Mouse (Mus musculus) left cerebral cortex, adult 2 months (tissue): ENCODE measurements around the gene Ldlrad3. TPM values are rescaled to one million over a fixed set of nuclear protein-coding genes. Genes with fewer than 3 reads are reported as not detected.

ENCODE experiments used
- DNase-seq, 2 experiments: peaks; one replicate each; pipeline ENCODE4 v3.0.0; 2021 to 2022; ENCODE audit warnings: low spot score in 2 of 2, mixed read lengths in 1 of 2; ENCODE audit errors: extremely low spot score in 1 of 2
- H3K27ac ChIP-seq: fragments of 200-600 bp; 2 replicates; pipeline ENCODE4 v1.8.1; 2022
- H3K4me3 ChIP-seq: fragments of 200-600 bp; 2 replicates; pipeline ENCODE4 v1.8.1; 2022
- CTCF ChIP-seq: fragments of 200-600 bp; IDR thresholded peaks from 2 replicates; pipeline ENCODE4 v1.8.1; 2022; ENCODE audit warnings: antibody characterized with exemption, mild to moderate bottlenecking, moderate library complexity
- intact Hi-C: fragments of 180-260 bp; cut with DNase I; formaldehyde crosslinking; loops from one replicate; pipeline ENCODE4 v1.15.1; 2025
- total RNA-seq, 2 experiments: library from RNA; stranded (reverse); gene quantifications; 2 replicates each; pipeline ENCODE4 v1.2.3; 2021

Ldlrad3 gene
- total RNA-seq, 2 experiments from 2014 or later = 9.1 to 10.3 TPM

DNA sequence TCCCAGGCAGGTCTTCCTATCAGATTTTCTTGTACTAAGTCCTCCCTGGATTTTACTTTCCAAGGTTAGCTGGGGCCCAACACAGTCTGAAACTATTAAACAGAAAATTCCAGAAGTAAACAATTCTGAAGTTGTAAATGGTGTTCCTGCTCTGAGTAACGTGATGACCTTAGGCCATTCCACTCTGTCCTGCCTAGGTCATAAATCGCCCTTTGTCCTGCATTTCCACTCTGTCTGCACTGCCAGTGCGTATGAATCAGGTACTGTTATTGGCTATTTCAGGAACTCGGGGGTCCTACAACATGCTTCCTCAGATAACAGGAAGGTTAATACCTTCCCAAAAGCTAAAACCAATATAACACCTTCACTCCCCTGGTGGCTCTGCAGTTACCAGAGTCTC is 31.9 kb downstream of the Ldlrad3 start:
- no peak for DNase-seq
- intact Hi-C loops = no loop called here
- H3K27ac ChIP-seq = peak overlapping the region; percentile 21; the same call in 1 of the 2 replicates
- no peak overlapping the region for H3K4me3 ChIP-seq
- no peak for TF ChIP-seq CTCF

DNA sequence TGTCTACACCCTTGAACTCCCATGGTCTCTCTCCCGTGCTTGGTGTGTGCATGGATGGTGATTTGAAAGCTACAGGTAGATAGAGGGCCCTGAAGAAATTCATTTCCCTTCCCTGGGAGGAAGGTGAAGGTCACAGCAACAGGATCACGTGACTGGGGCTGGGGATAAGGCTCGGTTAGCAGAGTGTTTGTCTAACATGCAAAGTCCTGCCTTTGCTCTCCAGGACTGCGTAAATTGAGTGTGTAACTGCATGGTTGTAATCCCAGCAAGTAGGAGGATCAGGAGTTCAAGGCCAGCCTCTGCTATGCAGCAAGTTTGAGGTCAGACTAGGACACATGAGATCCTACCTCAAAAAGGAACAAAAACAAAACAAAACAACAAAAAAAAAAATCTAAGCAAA is 32.7 kb downstream of the Ldlrad3 start:
- DNase-seq = no peak
- Histone ChIP-seq H3K4me3 (no peak overlapping the region), H3K27ac (no peak overlapping the region)
- no peak for TF ChIP-seq CTCF
- intact Hi-C loops = no loop called here

DNA sequence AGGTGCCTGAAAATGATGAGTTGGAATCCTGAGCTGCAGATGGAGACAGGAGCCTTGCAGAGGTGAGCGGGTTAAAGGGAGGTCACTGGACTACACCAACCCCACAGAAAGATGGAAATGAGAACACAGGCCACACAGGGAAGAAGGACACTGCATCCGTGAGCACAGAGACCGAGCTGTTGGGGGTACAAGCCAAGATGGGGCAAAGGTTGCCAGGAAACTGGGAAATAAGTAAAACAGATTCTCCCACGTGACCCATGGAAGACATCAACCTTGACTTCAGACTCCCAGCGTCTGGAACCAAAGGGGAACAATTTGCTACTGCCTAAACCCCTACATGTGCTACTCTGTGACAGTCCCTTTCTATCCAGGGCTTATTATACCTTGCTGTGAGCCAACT is 33.3 kb downstream of the Ldlrad3 start:
- no peak for DNase-seq
- no peak overlapping the region for H3K27ac ChIP-seq
- H3K4me3 ChIP-seq = no peak overlapping the region
- intact Hi-C loops = no loop called here
- TF ChIP-seq CTCF = no peak

DNA sequence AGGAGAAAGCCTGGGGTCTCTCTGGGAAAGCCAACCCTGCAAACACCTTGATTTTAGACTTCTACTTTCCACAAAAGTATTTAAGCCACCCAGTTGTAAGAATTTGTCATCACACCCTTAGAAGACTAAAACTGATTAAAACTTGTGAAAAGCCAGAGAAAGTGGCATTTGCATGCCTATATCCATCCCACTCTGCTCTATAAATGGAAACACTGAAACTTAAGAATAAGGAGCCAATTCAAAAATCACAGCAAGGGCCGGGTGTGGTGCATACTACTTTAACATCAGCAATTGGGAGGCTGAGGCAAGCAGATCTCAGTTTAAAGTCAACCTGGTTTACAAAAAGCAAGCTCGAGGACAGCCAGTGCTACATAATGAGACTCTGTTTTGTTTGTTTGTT is 37.1 kb downstream of the Ldlrad3 start:
- H3K4me3 ChIP-seq = no peak overlapping the region
- H3K27ac ChIP-seq = no peak overlapping the region
- intact Hi-C loops = no loop called here
- no peak for DNase-seq
- TF ChIP-seq CTCF = no peak; the same call in 1 of the 2 replicates

DNA sequence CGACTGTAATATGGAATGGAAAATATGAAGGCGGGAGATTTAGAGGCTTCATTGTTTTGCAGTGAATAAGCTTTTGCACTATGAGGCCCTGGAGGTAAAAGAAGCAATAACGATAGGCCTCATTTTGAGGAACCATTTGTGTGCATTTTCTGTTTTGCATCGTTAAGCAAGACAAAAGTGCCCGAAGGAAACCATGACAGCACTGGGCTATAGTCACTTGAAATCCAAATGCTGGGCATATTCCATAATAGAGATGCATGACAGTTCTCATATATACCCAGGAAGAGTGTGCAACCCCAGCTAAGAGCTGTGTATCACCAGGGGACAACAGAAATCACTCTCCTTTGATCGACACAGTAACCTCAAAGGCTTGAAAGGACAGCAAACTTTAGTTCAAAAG is 38.1 kb downstream of the Ldlrad3 start:
- TF ChIP-seq CTCF = no peak
- no peak for DNase-seq
- no peak overlapping the region for H3K4me3 ChIP-seq
- H3K27ac ChIP-seq = no peak overlapping the region
- intact Hi-C loops = no loop called here

DNA sequence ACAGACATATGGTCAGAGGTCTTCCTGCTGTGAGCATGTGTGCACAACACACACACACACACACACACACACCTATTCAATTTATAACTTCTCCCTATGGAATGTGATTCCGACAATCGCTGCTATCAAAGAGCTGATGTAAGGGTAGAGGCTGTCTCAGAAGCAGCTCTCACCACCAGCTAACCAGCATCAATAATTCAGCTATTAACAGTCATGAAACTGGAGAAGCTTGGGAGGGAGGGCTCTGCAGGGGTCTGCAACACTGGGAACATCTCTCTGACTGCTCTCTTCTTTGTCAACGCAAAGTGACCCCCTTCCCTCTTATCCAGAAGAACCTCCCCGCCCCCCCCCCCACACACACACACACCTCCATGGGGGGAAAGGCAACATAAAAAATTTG is 38.6 kb downstream of the Ldlrad3 start:
- no peak overlapping the region for H3K27ac ChIP-seq
- intact Hi-C loops = no loop called here
- DNase-seq = no peak
- TF ChIP-seq CTCF = no peak
- H3K4me3 ChIP-seq = no peak overlapping the region

DNA sequence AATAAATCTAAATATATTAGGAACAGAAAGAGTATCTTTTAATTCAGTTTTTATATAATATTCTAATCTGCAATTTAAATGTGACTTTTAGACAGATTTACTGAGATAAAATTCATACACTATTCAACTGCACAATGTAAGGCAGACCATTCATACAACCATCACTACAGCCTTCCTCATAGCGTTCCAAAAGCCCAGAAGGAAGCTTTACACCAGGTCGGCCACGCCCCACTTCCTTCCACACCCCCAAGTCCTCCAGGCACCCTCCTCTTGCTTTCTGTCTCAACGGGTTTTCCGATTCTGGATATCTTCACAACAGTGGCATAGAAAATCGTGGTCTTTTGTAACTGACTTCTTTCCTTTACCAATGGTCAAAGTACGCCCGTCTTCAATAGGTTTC is 39.8 kb downstream of the Ldlrad3 start:
- no peak for TF ChIP-seq CTCF
- no peak for DNase-seq
- intact Hi-C loops = no loop called here
- Histone ChIP-seq H3K27ac (peak overlapping the region; percentile 53; the same call in 1 of the 2 replicates), H3K4me3 (no peak overlapping the region)

DNA sequence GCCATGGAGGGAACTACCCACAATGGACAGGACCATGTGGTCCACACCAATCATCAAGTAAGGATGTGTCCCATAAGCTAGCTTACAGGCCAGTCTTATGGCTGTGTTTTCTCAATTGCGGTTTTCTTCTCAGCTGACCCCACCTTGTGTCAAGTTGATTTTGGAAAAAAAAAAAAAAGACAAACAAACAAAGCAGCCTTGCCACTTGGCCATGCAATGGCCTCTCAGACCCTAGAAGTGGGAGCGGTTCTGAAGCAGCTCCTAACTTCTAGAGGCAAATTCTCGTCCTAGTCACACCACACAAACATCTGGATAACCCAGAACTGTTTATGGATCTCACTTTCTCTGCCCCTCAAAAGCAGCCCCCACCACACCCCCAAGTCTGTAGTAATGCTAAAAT is 41.1 kb downstream of the Ldlrad3 start:
- intact Hi-C loops = no loop called here
- TF ChIP-seq CTCF = no peak
- Histone ChIP-seq H3K27ac (no peak overlapping the region), H3K4me3 (no peak overlapping the region)
- no peak for DNase-seq

DNA sequence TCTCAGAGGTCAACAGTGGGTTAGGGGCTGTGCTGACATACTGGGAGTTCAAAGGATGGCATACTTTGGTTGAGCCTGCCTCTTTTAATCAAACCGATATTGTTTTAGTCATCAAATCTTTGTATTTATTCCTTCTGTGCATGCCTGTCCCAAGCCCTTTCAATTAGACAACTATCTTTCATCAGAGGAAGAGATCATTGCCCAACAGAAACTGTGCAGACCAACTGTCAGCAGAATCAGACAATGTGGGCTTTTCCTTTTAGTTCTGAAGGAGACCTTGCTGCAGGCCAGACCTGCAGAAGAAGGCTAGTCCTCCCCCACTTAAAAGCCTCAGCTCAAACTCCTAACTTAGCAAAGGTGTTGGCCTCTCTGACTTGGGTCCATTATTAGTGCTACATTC is 41.9 kb downstream of the Ldlrad3 start:
- intact Hi-C loops = no loop called here
- TF ChIP-seq CTCF = no peak
- DNase-seq = no peak
- no peak overlapping the region for H3K4me3 ChIP-seq
- H3K27ac ChIP-seq = no peak overlapping the region

DNA sequence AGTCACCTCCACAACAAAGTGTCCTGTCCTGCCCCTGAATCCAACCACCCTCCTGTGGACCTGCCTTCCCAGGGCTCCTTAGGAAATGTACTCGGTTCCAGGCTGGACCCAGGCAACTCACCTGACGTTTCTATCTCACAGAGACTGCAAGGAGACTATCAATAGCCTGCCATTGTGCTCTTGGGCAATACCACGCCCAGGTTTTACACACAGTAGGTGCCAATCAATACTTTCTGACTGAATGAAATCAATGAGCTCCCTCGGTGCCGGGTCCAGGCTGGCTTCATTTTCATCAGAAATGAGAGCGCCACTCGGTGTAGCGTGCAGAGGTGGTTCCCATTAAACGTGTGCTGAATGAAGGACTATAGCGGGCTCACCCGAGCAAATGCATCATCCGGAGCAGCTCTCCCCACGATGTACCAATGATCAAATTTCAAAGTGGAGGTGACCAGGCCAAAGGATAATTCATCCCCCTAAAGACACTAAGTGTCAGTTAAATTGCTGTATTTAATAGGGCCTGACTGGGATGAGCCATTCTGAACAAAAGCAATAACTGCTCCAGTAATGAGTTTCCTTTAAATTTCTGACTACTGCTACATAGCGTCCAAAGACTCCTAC is 43.4 kb downstream of the Ldlrad3 start:
- H3K4me3 ChIP-seq = no peak overlapping the region
- H3K27ac ChIP-seq = peak overlapping the region; percentile 24; the same call in 1 of the 2 replicates
- DNase-seq = no peak
- TF ChIP-seq CTCF = no peak
- intact Hi-C loops = no loop called here

DNA sequence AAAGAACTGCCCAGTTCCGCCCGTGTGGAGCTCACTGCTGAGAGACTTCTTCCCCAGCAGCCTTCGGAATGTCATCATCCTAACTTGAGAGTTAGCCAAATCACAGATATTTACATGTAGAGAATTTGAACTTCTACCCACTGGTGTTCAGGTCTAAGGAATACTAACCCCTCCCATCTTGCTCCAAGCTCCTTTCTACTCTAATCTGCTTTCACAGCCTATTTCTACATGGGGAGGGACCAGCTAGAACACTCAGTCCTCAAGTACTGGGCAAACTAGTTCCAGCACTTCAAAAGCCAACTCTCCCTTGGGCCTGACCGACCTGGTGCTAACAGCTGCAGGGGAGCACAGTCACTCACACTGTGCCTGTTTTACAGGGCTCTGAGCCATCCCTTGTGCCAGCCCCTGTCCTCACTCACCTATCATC is 44.0 kb downstream of the Ldlrad3 start:
- TF ChIP-seq CTCF = no peak
- DNase-seq = no peak
- intact Hi-C loops = no loop called here
- Histone ChIP-seq H3K27ac (peak overlapping the region; percentile 24; the same call in 1 of the 2 replicates), H3K4me3 (no peak overlapping the region)

DNA sequence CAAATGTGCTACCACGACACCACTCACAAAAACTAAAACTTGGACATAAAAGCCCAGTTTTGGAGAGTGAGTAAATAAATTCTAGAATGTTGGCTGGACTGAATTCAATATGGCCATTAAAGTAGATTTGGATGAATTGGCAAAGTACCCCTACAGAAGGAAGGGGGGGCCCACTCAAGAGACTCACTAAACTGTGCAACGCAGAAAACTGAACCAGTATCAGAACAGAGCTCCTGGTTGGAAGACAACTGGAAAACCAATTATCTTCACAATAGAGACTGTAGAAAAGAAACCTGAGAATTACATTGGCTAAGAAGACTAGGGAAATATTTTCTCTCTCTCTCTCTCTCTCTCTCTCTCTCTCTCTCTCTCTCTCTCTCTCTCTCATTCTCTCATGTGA is 45.0 kb downstream of the Ldlrad3 start:
- intact Hi-C loops = no loop called here
- no peak overlapping the region for H3K4me3 ChIP-seq
- no peak for TF ChIP-seq CTCF
- no peak overlapping the region for H3K27ac ChIP-seq
- no peak for DNase-seq

DNA sequence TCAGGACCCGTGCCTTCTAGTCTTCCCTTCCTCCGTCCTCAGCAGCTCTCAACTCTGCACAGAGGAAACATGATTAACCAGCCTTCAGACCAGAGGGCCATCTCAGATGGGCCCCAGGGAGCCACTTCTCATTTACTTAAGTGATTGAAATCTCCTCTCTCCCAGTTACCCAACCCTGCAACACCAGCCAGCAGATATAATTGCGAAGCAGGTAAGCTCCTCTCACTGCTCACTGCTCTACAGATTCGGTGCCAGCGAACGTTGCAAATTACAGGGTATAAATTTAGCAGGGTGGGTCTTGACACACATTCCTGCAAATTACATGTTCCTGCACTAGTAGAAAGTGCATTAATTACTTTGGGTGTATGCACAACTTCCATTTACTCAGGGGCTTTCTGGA is 48.3 kb downstream of the Ldlrad3 start:
- no peak for TF ChIP-seq CTCF
- Histone ChIP-seq H3K4me3 (no peak overlapping the region), H3K27ac (peak overlapping the region; percentile 17; the same call in 1 of the 2 replicates)
- intact Hi-C loops = no loop called here
- DNase-seq = no peak
